Mouse (Mus musculus) G1E (cell line): ENCODE results near the gene Ncoa4. TPM values are rescaled to one million over a fixed set of nuclear protein-coding genes. Genes with fewer than 3 reads are reported as not detected.
"Not testable (repeated sequence)": the region's sequence is repeated elsewhere in the genome, so short reads cannot be mapped to it uniquely, and the experiment has no call there.

Experiments
- ATAC-seq: 2 replicates; pipeline ENCODE4 v1.8.0; 2016; ENCODE audit warnings: mild to moderate bottlenecking; ENCODE audit not compliant: insufficient number of reproducible peaks, poor library complexity, low FRiP score, severe bottlenecking; ENCODE audit errors: extremely low read depth
- DNase-seq: peaks from one replicate; pipeline ENCODE4 v3.0.0; 2012; ENCODE audit warnings: low spot score
- H3K27me3 ChIP-seq: 2 replicates; pipeline ENCODE4 v1.6.1; 2012; ENCODE audit warnings: mild to moderate bottlenecking, low read length, inconsistent platforms; ENCODE audit not compliant: insufficient read depth
- H3K36me3 ChIP-seq: replicated peaks from 2 replicates; pipeline ENCODE3; 2012; ENCODE audit warnings: mild to moderate bottlenecking, inconsistent platforms
- H3K4me1 ChIP-seq: 2 replicates; pipeline ENCODE4 v1.6.1; 2012; ENCODE audit warnings: low read depth, low read length, inconsistent platforms, mixed read lengths; ENCODE audit not compliant: insufficient read depth
- H3K4me3 ChIP-seq: 2 replicates; pipeline ENCODE4 v1.5.1; 2012; ENCODE audit warnings: low read depth, mild to moderate bottlenecking, inconsistent platforms, low read length, moderate library complexity, mixed read lengths
- H3K9me3 ChIP-seq: replicated peaks from 2 replicates; pipeline ENCODE4 v1.6.1; 2012; ENCODE audit warnings: inconsistent platforms
- CTCF ChIP-seq: IDR thresholded peaks from 2 replicates; pipeline ENCODE4 v1.5.1; 2012; ENCODE audit warnings: low read depth, low read length, inconsistent platforms, mixed read lengths
- GATA1 ChIP-seq: IDR thresholded peaks from 2 replicates; pipeline ENCODE4 v1.6.1; 2012; ENCODE audit warnings: borderline replicate concordance, low read length, inconsistent platforms, mixed read lengths
- GATA2 ChIP-seq: IDR thresholded peaks from 2 replicates; pipeline ENCODE4 v1.6.1; 2012; ENCODE audit warnings: low read depth, low read length, inconsistent platforms, borderline replicate concordance
- POLR2AphosphoS5 ChIP-seq: IDR thresholded peaks from 2 replicates; pipeline ENCODE4 v1.6.1; 2012; ENCODE audit warnings: low read depth, low read length, inconsistent platforms; ENCODE audit not compliant: insufficient replicate concordance
- TAL1 ChIP-seq: conservative IDR thresholded peaks from 2 replicates; pipeline ENCODE4 v1.6.1; 2012; ENCODE audit warnings: low read depth, low read length, inconsistent platforms, mixed read lengths
- polyA plus RNA-seq: library from polyadenylated mRNA; stranded (reverse); fragments of >175 nt; gene quantifications from 2 replicates; pipeline ENCODE4 v1.2.3, GENCODE M21; 2012
- total RNA-seq, 2 experiments: library from RNA; stranded (forward) in 1 of 2; stranded (reverse) in 1 of 2; fragments of 200-1000 nt in 1 of 2; fragments of >200 nt in 1 of 2; fragmentation: Nextera tagmentation in 1 of 2; gene quantifications; 2 replicates each; pipeline ENCODE4 v1.2.3; 2014 to 2017

The Ncoa4 gene
- total and polyA plus RNA-seq, 3 experiments, result 6.8 to 288 (median 228) TPM

GRCm38 (mm10) chr14:32170137-32170536 lies 10.5 kb downstream of the Ncoa4 start:
- Histone ChIP-seq H3K36me3 (peaks cover 52% of the 10 kb centered on the region), H3K9me3 (no peaks in the 10 kb centered on the region), H3K4me1 (peaks cover 50% of the 10 kb centered on the region), H3K27me3 (no peaks in the 10 kb centered on the region), H3K4me3 (no peak overlapping the region; the same call in 1 of the 2 replicates)
- no peak for ATAC-seq
- no peak for TF ChIP-seq GATA1
- TF ChIP-seq GATA2, result no peak
- TF ChIP-seq TAL1, result no peak
- DNase-seq, result no peak

GRCm38 (mm10) chr14:32175310-32175709 lies 15.6 kb downstream of the Ncoa4 start:
- Histone ChIP-seq H3K4me1 (peaks cover 34% of the 10 kb centered on the region), H3K27me3 (no peaks in the 10 kb centered on the region), H3K4me3 (no peak overlapping the region), H3K9me3 (no peaks in the 10 kb centered on the region), H3K36me3 (peaks cover 69% of the 10 kb centered on the region)
- ATAC-seq, result peak; percentile 38; the same call in 1 of the 2 replicates
- no peak for TF ChIP-seq GATA1
- no peak for TF ChIP-seq POLR2AphosphoS5
- no peak for TF ChIP-seq TAL1
- TF ChIP-seq GATA2, result no peak
- TF ChIP-seq CTCF, result no peak
- DNase-seq, result no peak

- Histone ChIP-seq H3K36me3 (peaks cover 69% of the 10 kb centered on the region), H3K4me1 (peaks cover 29% of the 10 kb centered on the region)
- not testable (repeated sequence) for H3K9me3 ChIP-seq, H3K27me3 ChIP-seq, DNase-seq, ATAC-seq, H3K4me3 ChIP-seq
Measured at GRCm38 (mm10) chr14:32176590-32176989, 16.9 kb downstream of the Ncoa4 start.

- ATAC-seq (no peak), DNase-seq (no peak)
- Histone ChIP-seq H3K9me3 (no peaks in the 10 kb centered on the region), H3K4me1 (peaks cover 14% of the 10 kb centered on the region), H3K36me3 (peaks cover 73% of the 10 kb centered on the region), H3K27me3 (no peaks in the 10 kb centered on the region), H3K4me3 (no peak overlapping the region)
- no peak for TF ChIP-seq GATA1
- no peak for TF ChIP-seq TAL1
- TF ChIP-seq CTCF, result no peak
- TF ChIP-seq GATA2, result no peak
- TF ChIP-seq POLR2AphosphoS5, result no peak
Measured at GRCm38 (mm10) chr14:32179393-32180195, 19.9 kb downstream of the Ncoa4 start.

GRCm38 (mm10) chr14:32180861-32181260 lies 21.2 kb downstream of the Ncoa4 start:
- Histone ChIP-seq H3K4me1 (peaks cover 8% of the 10 kb centered on the region), H3K27me3 (no peaks in the 10 kb centered on the region), H3K4me3 (no peak overlapping the region), H3K9me3 (no peaks in the 10 kb centered on the region), H3K36me3 (peaks cover 74% of the 10 kb centered on the region)
- TF ChIP-seq GATA1 (no peak), CTCF (no peak), GATA2 (no peak), POLR2AphosphoS5 (no peak; the same call in 1 of the 2 replicates), TAL1 (no peak)
- DNase-seq (no peak), ATAC-seq (no peak)

- Histone ChIP-seq H3K9me3 (no peaks in the 10 kb centered on the region), H3K4me1 (peaks cover 13% of the 10 kb centered on the region), H3K27me3 (no peaks in the 10 kb centered on the region), H3K4me3 (no peak overlapping the region), H3K36me3 (peaks cover 93% of the 10 kb centered on the region)
- no peak for DNase-seq
- TF ChIP-seq TAL1, result no peak
- ATAC-seq, result no peak
Measured at GRCm38 (mm10) chr14:32183846-32184245, 24.2 kb downstream of the Ncoa4 start.

- ATAC-seq, result no peak
- no peak overlapping the region for H3K4me3 ChIP-seq
- no peaks in the 10 kb centered on the region for H3K27me3 ChIP-seq
- peaks cover 90% of the 10 kb centered on the region for H3K36me3 ChIP-seq
- TF ChIP-seq GATA2 (no peak), POLR2AphosphoS5 (no peak), CTCF (no peak), GATA1 (no peak), TAL1 (no peak)
- H3K9me3 ChIP-seq, result no peaks in the 10 kb centered on the region
- no peak for DNase-seq
- peaks cover 20% of the 10 kb centered on the region for H3K4me1 ChIP-seq
Measured at GRCm38 (mm10) chr14:32190627-32191391, 31.1 kb downstream of the Ncoa4 start.
